9 mouse cellular contexts compared by ENCODE assay signal in the genomic region with DNA sequence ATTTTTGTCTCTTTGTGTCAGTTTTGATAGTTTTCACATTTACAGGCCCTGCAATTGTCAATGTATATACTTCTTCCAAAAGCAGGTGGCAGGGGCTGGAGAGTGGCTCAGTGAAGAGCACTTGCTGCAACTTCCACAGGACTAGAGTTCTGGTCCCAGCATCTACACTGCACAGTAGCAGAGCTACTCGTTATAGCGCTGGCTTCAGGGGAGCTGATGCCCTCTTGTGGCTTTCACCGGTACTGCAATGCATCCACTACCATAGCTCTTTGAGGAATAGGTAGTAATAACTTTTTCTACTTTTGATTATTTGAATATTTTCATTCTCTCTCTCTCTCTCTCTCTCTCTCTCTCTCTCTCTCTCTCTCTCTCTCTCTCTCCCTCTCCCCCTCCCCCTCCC.
A peak's percentile ranks its signal among the peaks of the same experiment; 100 is the strongest.
DNase-seq lines count a peak whose midpoint lies in the region; ATAC-seq and TF ChIP-seq lines count a peak whose summit lies in the region.
"Had no signal": no experiment of that assay in that cellular context is flagged by ENCODE, and none has a peak within 500 bp of the region (broad histone marks: within the 10 kb centered on the region; RNA-seq: fewer than 3 reads in every experiment).

No protein-coding gene starts in this region.

- peak; percentile 98 for TF ChIP-seq CTCF in E14TG2a.4 (conservative IDR thresholded peaks at IDR 0.05; ENCODE audit: low read length)

- peak; percentile 36 to 60 for DNase-seq in adrenal gland, postnatal 4 days (ENCODE audit: low spot score in 2 of 2)
- DNase-seq in forebrain, embryonic 10.5 days (ENCODE audit: extremely low spot score, low spot score) = peak; percentile 76
- DNase-seq in layer of hippocampus, adult 9-11 months = peak; percentile 42
- DNase-seq in lung, postnatal 25 days (ENCODE audit: low spot score) = peak; percentile 76
- peak; percentile 79 to 85 for DNase-seq in right cerebral cortex, adult 2 months (ENCODE audit: low spot score in 2 of 2)
- peak; percentile 74 for DNase-seq in urinary bladder, postnatal 25 days (ENCODE audit: low spot score)

- WGBS in forebrain, embryonic 10.5 days = 4% methylated on average over 3 of the region's 3 CpGs

- no peaks in the 10 kb centered on the region for H3K36me3 ChIP-seq in E14TG2a.4 (ENCODE audit: insufficient read depth, low read length)
- peaks cover 3% of the 10 kb centered on the region; the same call in 1 of the 2 replicates for H3K36me3 ChIP-seq in forebrain, embryonic 10.5 days (replicated peaks)

- ATAC-seq in hematopoietic stem cell, adult 5-6 weeks (replicated peaks in 1 of 2; ENCODE audit: insufficient read depth in 1 of 2, low FRiP score in 2 of 2, low TSS enrichment in 1 of 2, low read depth in 1 of 2, poor library complexity in 2 of 2, severe bottlenecking in 2 of 2) = peak; percentile 18 to 38; a peak in 1 of 4 replicates

- no peaks in the 10 kb centered on the region for H3K27me3 ChIP-seq in E14TG2a.4 (ENCODE audit: insufficient read depth, low read length)
- H3K27me3 ChIP-seq in forebrain, embryonic 10.5 days (ENCODE audit: poor library complexity, severe bottlenecking) = no peaks in the 10 kb centered on the region
- H3K27me3 ChIP-seq: heart, embryonic 13.5 days had no signal

- H3K9me3 ChIP-seq in E14TG2a.4 (ENCODE audit: low read length) = peaks cover 7% of the 10 kb centered on the region; the same call in 1 of the 2 replicates
- no peaks in the 10 kb centered on the region for H3K9me3 ChIP-seq in forebrain, embryonic 10.5 days

- H3K4me1 ChIP-seq in E14TG2a.4 (replicated peaks; ENCODE audit: low read depth, low read length) = peaks cover 21% of the 10 kb centered on the region
- H3K4me1 ChIP-seq in forebrain, embryonic 10.5 days = peaks cover 4% of the 10 kb centered on the region; the same call in 1 of the 2 replicates

- H3K27ac ChIP-seq in forebrain, embryonic 10.5 days = no peak overlapping the region

- no peak overlapping the region for H3K4me3 ChIP-seq in E14TG2a.4 (replicated peaks; ENCODE audit: low read length)
- H3K4me3 ChIP-seq in forebrain, embryonic 10.5 days = no peak overlapping the region
- H3K4me3 ChIP-seq: heart, embryonic 13.5 days had no signal
